11 mouse cellular contexts compared by ENCODE assay signal in the genomic region with DNA sequence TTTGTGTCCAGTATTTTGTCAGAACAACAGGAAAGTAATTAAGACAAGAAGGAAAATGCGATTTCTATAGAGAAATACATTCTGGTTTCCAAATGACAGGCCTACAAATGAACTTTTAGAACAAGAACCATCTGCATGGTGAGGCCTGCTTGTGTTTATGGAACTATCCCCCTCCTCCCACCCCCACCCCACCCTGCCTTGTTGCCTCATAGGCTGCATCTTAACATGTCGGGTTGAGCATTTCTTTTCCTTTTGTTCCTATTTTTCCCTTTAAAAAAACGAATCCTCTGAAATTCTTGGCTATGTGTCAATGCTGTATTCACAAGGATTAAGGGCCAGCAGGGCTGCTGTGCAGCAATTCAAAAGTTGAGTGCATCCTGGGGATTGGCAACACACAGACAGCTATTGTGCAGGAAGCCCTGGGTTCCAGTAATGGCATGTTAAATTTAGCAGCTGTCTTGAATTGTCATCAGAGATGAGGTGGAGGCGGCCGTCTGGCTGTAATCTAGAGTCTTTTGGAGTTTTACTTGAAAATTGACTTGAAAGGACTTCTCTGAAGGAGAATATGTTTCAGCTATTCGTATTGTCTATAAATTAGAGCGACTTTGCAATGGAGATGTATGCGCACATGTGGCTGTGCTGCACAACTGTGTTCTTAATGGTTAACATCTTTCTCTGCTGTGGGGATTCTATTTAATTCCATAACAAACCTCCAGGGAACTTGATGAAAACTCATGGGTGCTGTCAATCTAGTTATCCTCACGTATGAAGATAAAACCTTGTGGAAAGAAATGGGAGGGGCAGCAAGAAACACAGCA.
A peak's percentile ranks its signal among the peaks of the same experiment; 100 is the strongest.
DNase-seq lines count a peak whose midpoint lies in the region; ATAC-seq and TF ChIP-seq lines count a peak whose summit lies in the region.
"Had no signal": no experiment of that assay in that cellular context is flagged by ENCODE, and none has a peak within 500 bp of the region (broad histone marks: within the 10 kb centered on the region; RNA-seq: fewer than 3 reads in every experiment).

No protein-coding gene starts in this region.

- no peak overlapping the region for H3K4me2 ChIP-seq in kidney, embryonic 16.5 days (replicated peaks; ENCODE audit: low read depth, low read length)
- H3K4me2 ChIP-seq in forebrain, embryonic 12.5 days = no peak overlapping the region
- no peak overlapping the region for H3K4me2 ChIP-seq in limb, embryonic 14.5 days (replicated peaks; ENCODE audit: low read depth, low read length, severe bottlenecking)

- no peak for TF ChIP-seq CTCF in brain, embryonic 14.5 days (IDR thresholded peaks at IDR 0.05; ENCODE audit: borderline replicate concordance, extremely low read depth, insufficient read depth, insufficient read length)

- ATAC-seq in kidney, embryonic 16.5 days (ENCODE audit: low FRiP score, low TSS enrichment) = no peak
- peak; percentile 76 for ATAC-seq in forebrain, embryonic 12.5 days (ENCODE audit: low FRiP score)
- ATAC-seq in limb, embryonic 14.5 days (ENCODE audit: low FRiP score, low read depth) = peak; percentile 84
- ATAC-seq: inflammation-experienced regulatory T-cells, adult 6 months had no signal

- no peaks in the 10 kb centered on the region for H3K4me1 ChIP-seq in kidney, embryonic 16.5 days (ENCODE audit: insufficient read depth, low read length)
- peaks cover 9% of the 10 kb centered on the region for H3K4me1 ChIP-seq in forebrain, embryonic 12.5 days
- no peaks in the 10 kb centered on the region for H3K4me1 ChIP-seq in limb, embryonic 14.5 days (ENCODE audit: control insufficient read depth, insufficient read depth, low read length)

- no peaks in the 10 kb centered on the region for H3K36me3 ChIP-seq in kidney, embryonic 16.5 days (ENCODE audit: insufficient read depth, low read length)
- no peaks in the 10 kb centered on the region for H3K36me3 ChIP-seq in forebrain, embryonic 12.5 days (replicated peaks)
- no peaks in the 10 kb centered on the region for H3K36me3 ChIP-seq in limb, embryonic 14.5 days (ENCODE audit: control insufficient read depth, insufficient read depth, low read length)

- H3K9me3 ChIP-seq in kidney, embryonic 16.5 days (ENCODE audit: low read length) = no peaks in the 10 kb centered on the region
- no peaks in the 10 kb centered on the region for H3K9me3 ChIP-seq in forebrain, embryonic 12.5 days
- H3K9me3 ChIP-seq in limb, embryonic 14.5 days (ENCODE audit: control insufficient read depth, low read length) = no peaks in the 10 kb centered on the region

- 60% methylated on average over 9 of the region's 9 CpGs for WGBS in kidney, embryonic 16.5 days
- WGBS in forebrain, embryonic 12.5 days = 38% methylated on average over 9 of the region's 9 CpGs
- 45% methylated on average over 9 of the region's 9 CpGs for WGBS in limb, embryonic 14.5 days

- H3K9ac ChIP-seq in kidney, embryonic 16.5 days (replicated peaks; ENCODE audit: low read length) = no peak overlapping the region
- H3K9ac ChIP-seq in forebrain, embryonic 12.5 days = no peak overlapping the region
- H3K9ac ChIP-seq in limb, embryonic 14.5 days (ENCODE audit: low read depth, low read length, severe bottlenecking) = no peak overlapping the region
- H3K9ac ChIP-seq: liver, embryonic 14.5 days had no signal

- peak; percentile 5 to 23 for DNase-seq in kidney, postnatal 4 days
- peak; percentile 83 for DNase-seq in brain, embryonic 14.5 days (ENCODE audit: low read depth)
- DNase-seq in limb, embryonic 14.5 days (ENCODE audit: low spot score) = peak; percentile 63
- DNase-seq in B cell, adult 2 months = no peak
- DNase-seq in spleen, postnatal 4 days (ENCODE audit: low spot score in 2 of 2) = no peak
- DNase-seq in adrenal gland, postnatal 14 days = no peak
- DNase-seq: cerebellum, adult 11 months had no signal

- TF ChIP-seq POLR2A in brain, embryonic 14.5 days (IDR thresholded peaks at IDR 0.05; ENCODE audit: borderline replicate concordance, extremely low read depth, insufficient read depth, insufficient read length, poor library complexity, severe bottlenecking) = no peak
- no peak for TF ChIP-seq POLR2A in limb, embryonic 14.5 days (IDR thresholded peaks at IDR 0.05; ENCODE audit: borderline replicate concordance, extremely low read depth, insufficient read depth, insufficient read length)

- H3K4me3 ChIP-seq in kidney, embryonic 16.5 days (ENCODE audit: low read length) = no peak overlapping the region
- H3K4me3 ChIP-seq in forebrain, embryonic 12.5 days (replicated peaks) = no peak overlapping the region
- no peak overlapping the region for H3K4me3 ChIP-seq in limb, embryonic 14.5 days (replicated peaks; ENCODE audit: low read length)

- H3K27me3 ChIP-seq in kidney, embryonic 16.5 days (ENCODE audit: insufficient read depth, low read length) = no peaks in the 10 kb centered on the region
- no peaks in the 10 kb centered on the region for H3K27me3 ChIP-seq in forebrain, embryonic 12.5 days
- H3K27me3 ChIP-seq in limb, embryonic 14.5 days (ENCODE audit: control insufficient read depth, insufficient read depth, low read length) = no peaks in the 10 kb centered on the region

- no peak overlapping the region for H3K27ac ChIP-seq in kidney, embryonic 16.5 days (ENCODE audit: low read length)
- H3K27ac ChIP-seq in forebrain, embryonic 12.5 days = no peak overlapping the region
- no peak overlapping the region for H3K27ac ChIP-seq in limb, embryonic 14.5 days (replicated peaks; ENCODE audit: low read depth, low read length)
- H3K27ac ChIP-seq: liver, embryonic 14.5 days had no signal

Comparison
In these comparisons a context has a peak if more than half of its experiments do, and no peak if none do; other contexts are left out.
1. DNase-seq: peak in kidney, postnatal 4 days (2 of 2), brain, embryonic 14.5 days (single experiment) and limb, embryonic 14.5 days (single experiment); none in B cell, adult 2 months (0 of 2), spleen, postnatal 4 days (0 of 2) and adrenal gland, postnatal 14 days (single experiment).